Mouse (Mus musculus): ENCODE data around the gene Spdye4b.

- no peak for TF ChIP-seq CTCF (IDR thresholded peaks at IDR 0.05; ENCODE audit: control insufficient read depth, insufficient read depth, insufficient replicate concordance, low read depth, low read length)
- TF ChIP-seq POLR2A (IDR thresholded peaks at IDR 0.05; ENCODE audit: control insufficient read depth, low read depth, low read length) = no peak
Measured at GRCm38 (mm10) chr5:143220996-143221395, 40.2 kb downstream of the Spdye4b start.
